Mouse (Mus musculus) embryonic facial prominence, embryonic 15.5 days (tissue): Measurements from ENCODE around the gene R3hcc1l. TPM values are rescaled to one million over a fixed set of nuclear protein-coding genes. Genes with fewer than 3 reads are reported as not detected.

Experiments
- ATAC-seq: fragments of 200-750 bp; cut with Nextera tagmentation; 2 replicates; pipeline ENCODE4 v1.8.0; 2017; ENCODE audit warnings: low read depth, moderate TSS enrichment; ENCODE audit not compliant: insufficient number of reproducible peaks, low FRiP score, low TSS enrichment
- H3K27ac ChIP-seq: fragments of 300-500 bp; sonication (generic); replicated peaks from 2 replicates; pipeline ENCODE4 v1.5.1; 2015; ENCODE audit warnings: mild to moderate bottlenecking, inconsistent platforms
- H3K27me3 ChIP-seq: fragments of 300-500 bp; sonication (generic); 2 replicates; pipeline ENCODE4 v1.6.1; 2015; ENCODE audit warnings: inconsistent platforms
- H3K36me3 ChIP-seq: fragments of 300-500 bp; sonication (generic); 2 replicates; pipeline ENCODE4 v1.6.1; 2015; ENCODE audit warnings: mild to moderate bottlenecking, inconsistent platforms
- H3K4me1 ChIP-seq: fragments of 300-500 bp; sonication (generic); 2 replicates; pipeline ENCODE4 v1.6.1; 2015; ENCODE audit warnings: inconsistent platforms
- H3K4me2 ChIP-seq: fragments of 300-500 bp; sonication (generic); replicated peaks from 2 replicates; pipeline ENCODE4 v1.6.1; 2015; ENCODE audit warnings: mild to moderate bottlenecking, inconsistent platforms
- H3K4me3 ChIP-seq: fragments of 300-500 bp; sonication (generic); replicated peaks from 2 replicates; pipeline ENCODE4 v1.5.1; 2015; ENCODE audit warnings: mild to moderate bottlenecking, inconsistent platforms
- H3K9ac ChIP-seq: fragments of 300-500 bp; sonication (generic); 2 replicates; pipeline ENCODE4 v1.6.1; 2015; ENCODE audit warnings: inconsistent platforms
- H3K9me3 ChIP-seq: fragments of 300-500 bp; sonication (generic); replicated peaks from 2 replicates; pipeline ENCODE4 v1.6.1; 2016; ENCODE audit warnings: inconsistent platforms
- WGBS: fragments of 180-500 bp; shearing (Covaris S2); methylation state at CpG from one replicate; pipeline ENCODE4 v1.1.7; 2015; 5-methylcytosine and 5-hydroxymethylcytosine counted together
- polyA plus RNA-seq: library from polyadenylated mRNA; unstranded; fragments of >200 nt; fragmentation: Nextera tagmentation; extraction: Ambion mirVana; gene quantifications from 2 replicates; pipeline ENCODE4 v1.2.1, GENCODE M21; 2015

The R3hcc1l gene
- polyA plus RNA-seq, 1 experiment from 2014 or later, result 18.9 TPM

GRCm38 (mm10) chr19:42633650-42634049 lies 115.1 kb downstream of the R3hcc1l start:
- peaks cover 12% of the 10 kb centered on the region for H3K4me1 ChIP-seq
- whole genome bisulfite sequencing, result 35% methylated on average over 2 of the region's 2 CpGs
- H3K9me3 ChIP-seq, result no peaks in the 10 kb centered on the region
- H3K27me3 ChIP-seq, result no peaks in the 10 kb centered on the region
- H3K4me3 ChIP-seq, result no peak overlapping the region
- no peak for ATAC-seq
- no peak overlapping the region for H3K9ac ChIP-seq
- H3K36me3 ChIP-seq, result no peaks in the 10 kb centered on the region
- no peak overlapping the region for H3K4me2 ChIP-seq
- H3K27ac ChIP-seq, result no peak overlapping the region

GRCm38 (mm10) chr19:42636631-42637030 lies 118.1 kb downstream of the R3hcc1l start:
- Histone ChIP-seq H3K9ac (no peak overlapping the region), H3K9me3 (no peaks in the 10 kb centered on the region), H3K36me3 (no peaks in the 10 kb centered on the region), H3K27ac (no peak overlapping the region), H3K4me3 (no peak overlapping the region), H3K4me2 (no peak overlapping the region), H3K27me3 (no peaks in the 10 kb centered on the region), H3K4me1 (peaks cover 6% of the 10 kb centered on the region)
- WGBS, result 44% methylated on average over 11 of the region's 11 CpGs
- no peak for ATAC-seq

GRCm38 (mm10) chr19:42638604-42639481 lies 120.3 kb downstream of the R3hcc1l start:
- H3K9me3 ChIP-seq, result no peaks in the 10 kb centered on the region
- H3K27me3 ChIP-seq, result no peaks in the 10 kb centered on the region
- 19% methylated on average over 8 of the region's 8 CpGs for WGBS
- ATAC-seq, result no peak
- no peak overlapping the region for H3K4me3 ChIP-seq
- H3K4me1 ChIP-seq, result no peaks in the 10 kb centered on the region
- no peak overlapping the region for H3K9ac ChIP-seq
- H3K4me2 ChIP-seq, result no peak overlapping the region
- no peaks in the 10 kb centered on the region for H3K36me3 ChIP-seq
- no peak overlapping the region for H3K27ac ChIP-seq

GRCm38 (mm10) chr19:42639544-42639943 lies 121.0 kb downstream of the R3hcc1l start:
- H3K27me3 ChIP-seq, result no peaks in the 10 kb centered on the region
- H3K4me1 ChIP-seq, result no peaks in the 10 kb centered on the region
- no peak overlapping the region for H3K27ac ChIP-seq
- ATAC-seq, result no peak
- no peak overlapping the region for H3K4me3 ChIP-seq
- H3K9me3 ChIP-seq, result no peaks in the 10 kb centered on the region
- 56% methylated on average over 8 of the region's 8 CpGs for WGBS
- no peak overlapping the region for H3K9ac ChIP-seq
- H3K4me2 ChIP-seq, result no peak overlapping the region
- no peaks in the 10 kb centered on the region for H3K36me3 ChIP-seq

- H3K36me3 ChIP-seq, result no peaks in the 10 kb centered on the region
- H3K27me3 ChIP-seq, result no peaks in the 10 kb centered on the region
- H3K4me1 ChIP-seq, result no peaks in the 10 kb centered on the region
- no peak overlapping the region for H3K9ac ChIP-seq
- no peak for ATAC-seq
- no peak overlapping the region for H3K4me2 ChIP-seq
- WGBS, result 82% methylated on average over 9 of the region's 9 CpGs
- H3K4me3 ChIP-seq, result no peak overlapping the region
- H3K27ac ChIP-seq, result no peak overlapping the region
- no peaks in the 10 kb centered on the region for H3K9me3 ChIP-seq
Observed at GRCm38 (mm10) chr19:42640211-42640610, 121.7 kb downstream of the R3hcc1l start.

Other genes with a start within 250 kb of the R3hcc1l start
- 8.1 and 8.8 TPM in 2 replicates for gene Crtac1, start 87.0 kb upstream of the R3hcc1l start, polyA plus RNA-seq
- gene Loxl4, start 94.1 kb downstream of the R3hcc1l start, polyA plus RNA-seq, result 4.5 and 5.0 TPM in 2 replicates
- gene Pyroxd2, start 234.0 kb downstream of the R3hcc1l start, polyA plus RNA-seq, result 4.0 and 4.2 TPM in 2 replicates